Mouse (Mus musculus) lung, postnatal 0 days (tissue): Measurements from ENCODE around the gene Med13.

ENCODE experiments used
- CTCF ChIP-seq: IDR thresholded peaks from 2 replicates; pipeline ENCODE4 v1.5.1; 2016; ENCODE audit warnings: antibody characterized with exemption, mild to moderate bottlenecking
- EP300 ChIP-seq: IDR thresholded peaks from 2 replicates; pipeline ENCODE4 v1.6.1; 2016; ENCODE audit warnings: antibody characterized with exemption, mild to moderate bottlenecking, control low read depth

- TF ChIP-seq CTCF: no peak
- no peak for TF ChIP-seq EP300
These were observed 125.0 kb downstream of the Med13 start for GRCm38 (mm10) chr11:86232446-86232845.
